Comparison of ENCODE assay signal across 23 mouse cellular contexts in genomic region chr6:125561031-125561430, GRCm38 (mm10). TPM values are rescaled to one million over a fixed set of nuclear protein-coding genes. Genes with fewer than 3 reads are reported as not detected.
DNase-seq lines count a peak whose midpoint lies in the region; ATAC-seq lines count a peak whose summit lies in the region.
"Had no signal": no experiment of that assay in that cellular context is flagged by ENCODE, and none has a peak within 500 bp of the region (broad histone marks: within the 10 kb centered on the region; RNA-seq: fewer than 3 reads in every experiment).

No protein-coding gene starts in this region.

- H3K9ac ChIP-seq in liver, embryonic 13.5 days: no peak overlapping the region
- no peak overlapping the region for H3K9ac ChIP-seq in forebrain, embryonic 16.5 days (replicated peaks; ENCODE audit: low read depth, low read length)
- H3K9ac ChIP-seq: forebrain, embryonic 13.5 days; intestine, embryonic 15.5 days; lung, embryonic 15.5 days had no signal

- H3K9me3 ChIP-seq in megakaryocyte, embryonic 14.5 days: no peaks in the 10 kb centered on the region
- H3K9me3 ChIP-seq in liver, embryonic 13.5 days (replicated peaks): no peaks in the 10 kb centered on the region
- H3K9me3 ChIP-seq in forebrain, embryonic 16.5 days (ENCODE audit: control insufficient read depth, low read length): no peaks in the 10 kb centered on the region
- H3K9me3 ChIP-seq: forebrain, embryonic 13.5 days; hindbrain, embryonic 10.5 days; intestine, embryonic 15.5 days; lung, embryonic 15.5 days had no signal

- peak overlapping the region; percentile 17; the same call in 1 of the 2 replicates for H3K4me2 ChIP-seq in liver, embryonic 13.5 days
- H3K4me2 ChIP-seq in forebrain, embryonic 16.5 days (ENCODE audit: low read length): no peak overlapping the region
- H3K4me2 ChIP-seq: forebrain, embryonic 13.5 days; heart, embryonic 11.5 days; intestine, embryonic 15.5 days; lung, embryonic 15.5 days; midbrain, embryonic 11.5 days had no signal

- peak; percentile 60 for DNase-seq in liver, embryonic 13.5 days
- no peak for DNase-seq in right cerebral cortex, adult 2 months (ENCODE audit: low spot score in 2 of 2)
- DNase-seq: adrenal gland, adult 2 months; cerebellum, adult 18-20 months; cerebellum, postnatal 14 days; gastrocnemius, adult 2 months; kidney, adult 9 months; lung, postnatal 36 days; right cerebral cortex, postnatal 4 days; thymus, postnatal 36 days had no signal

- H3K27ac ChIP-seq in liver, embryonic 13.5 days: peak overlapping the region; percentile 97
- no peak overlapping the region for H3K27ac ChIP-seq in forebrain, embryonic 16.5 days (ENCODE audit: low read length)
- H3K27ac ChIP-seq: forebrain, embryonic 13.5 days; gastrocnemius, adult 2 months; hindbrain, embryonic 10.5 days; intestine, embryonic 15.5 days; lung, embryonic 15.5 days had no signal

- peak overlapping the region; percentile 8 for H3K4me3 ChIP-seq in megakaryocyte, embryonic 14.5 days (replicated peaks)
- H3K4me3 ChIP-seq in liver, embryonic 13.5 days (replicated peaks): no peak overlapping the region
- H3K4me3 ChIP-seq in forebrain, embryonic 16.5 days (replicated peaks; ENCODE audit: low read length): no peak overlapping the region
- H3K4me3 ChIP-seq: forebrain, embryonic 13.5 days; gastrocnemius, adult 2 months; hindbrain, embryonic 10.5 days; intestine, embryonic 15.5 days; lung, embryonic 15.5 days had no signal

- peaks cover 100% of the 10 kb centered on the region for H3K36me3 ChIP-seq in megakaryocyte, embryonic 14.5 days (replicated peaks; ENCODE audit: low read length)
- H3K36me3 ChIP-seq in liver, embryonic 13.5 days: no peaks in the 10 kb centered on the region
- no peaks in the 10 kb centered on the region for H3K36me3 ChIP-seq in forebrain, embryonic 16.5 days (ENCODE audit: control insufficient read depth, insufficient read depth)
- H3K36me3 ChIP-seq: hindbrain, embryonic 10.5 days; intestine, embryonic 15.5 days; lung, embryonic 15.5 days had no signal

- no peak for ATAC-seq in megakaryocyte, adult 5-6 weeks (ENCODE audit: poor library complexity, severe bottlenecking)
- peak; percentile 56 for ATAC-seq in erythroblast, adult 5-6 weeks (replicated peaks; ENCODE audit: low FRiP score, poor library complexity, severe bottlenecking)
- peak; percentile 43 for ATAC-seq in liver, embryonic 13.5 days (ENCODE audit: low read depth)
- peak; percentile 46 for ATAC-seq in megakaryocyte-erythroid progenitor cell, adult 5-6 weeks (replicated peaks; ENCODE audit: low FRiP score, low TSS enrichment, poor library complexity, severe bottlenecking)
- ATAC-seq in forebrain, embryonic 16.5 days: no peak
- ATAC-seq in activated CD4-positive, CD25-positive, alpha-beta regulatory T cell, adult 4 months: no peak
- ATAC-seq: forebrain, embryonic 13.5 days; hindbrain, embryonic 16.5 days; intestine, embryonic 15.5 days had no signal

- 39% methylated on average over 5 of the region's 5 CpGs for WGBS in liver, embryonic 13.5 days (ENCODE audit: insufficient replicate concordance)
- 71% methylated on average over 5 of the region's 5 CpGs for WGBS in forebrain, embryonic 16.5 days

- H3K4me1 ChIP-seq in megakaryocyte, embryonic 14.5 days: peaks cover 100% of the 10 kb centered on the region
- peaks cover 69% of the 10 kb centered on the region for H3K4me1 ChIP-seq in liver, embryonic 13.5 days (replicated peaks)
- H3K4me1 ChIP-seq in forebrain, embryonic 16.5 days (replicated peaks; ENCODE audit: control insufficient read depth, insufficient read depth, low read length): no peaks in the 10 kb centered on the region
- H3K4me1 ChIP-seq: forebrain, embryonic 13.5 days; intestine, embryonic 15.5 days had no signal

- no peaks in the 10 kb centered on the region for H3K27me3 ChIP-seq in megakaryocyte, embryonic 14.5 days (replicated peaks)
- no peaks in the 10 kb centered on the region for H3K27me3 ChIP-seq in liver, embryonic 13.5 days
- no peaks in the 10 kb centered on the region for H3K27me3 ChIP-seq in forebrain, embryonic 16.5 days (replicated peaks; ENCODE audit: control insufficient read depth, insufficient read depth, low read length)
- H3K27me3 ChIP-seq: forebrain, embryonic 13.5 days; intestine, embryonic 15.5 days; lung, embryonic 15.5 days had no signal

RNA-seq across cellular contexts. Expression of gene Vwf, which starts 14.5 kb away (rescaled TPM):
- polyA plus RNA-seq in megakaryocyte, embryonic 14.5 days (2012; ENCODE audit: insufficient read depth, low replicate concordance): 331 and 373 TPM in 2 replicates
- total RNA-seq in megakaryocyte, adult 5-6 weeks (2015): 0.18 and 1.6 TPM in 2 replicates
- 0.26 and 0.49 TPM in 2 replicates for total RNA-seq in megakaryocyte, adult 5-6 weeks (2017)
- total RNA-seq in erythroblast, adult 5-6 weeks (2015; ENCODE audit: low replicate concordance): 16.1 and 16.7 TPM in 2 replicates
- total RNA-seq in erythroblast, adult 5-6 weeks (2017; ENCODE audit: low replicate concordance): 20.7 and 26.9 TPM in 2 replicates
- 12.7 and 13.3 TPM in 2 replicates for polyA plus RNA-seq in liver, embryonic 13.5 days (2015; fragmentation: Nextera tagmentation; extraction: Ambion mirVana)
- 11.0 and 14.9 TPM in 2 replicates for total RNA-seq in megakaryocyte-erythroid progenitor cell, adult 5-6 weeks (2014; fragmentation: Nextera tagmentation)
- total RNA-seq in megakaryocyte-erythroid progenitor cell, adult 5-6 weeks (2017): 5.5 and 9.3 TPM in 2 replicates
- 6.3 and 9.8 TPM in 2 replicates for polyA plus RNA-seq in forebrain, embryonic 16.5 days (2015; fragmentation: Nextera tagmentation; extraction: Ambion mirVana)
- under 1 TPM in 1 of 2 experiments, not detected in 1; 0.20 TPM for polyA plus RNA-seq in activated CD4-positive, CD25-positive, alpha-beta regulatory T cell, adult 4 months (2017; shearing (Covaris generic))

Comparison
In these comparisons a context has a peak if more than half of its experiments do, and no peak if none do; other contexts are left out.
1. ATAC-seq: peak in erythroblast, adult 5-6 weeks (single experiment), liver, embryonic 13.5 days (single experiment) and megakaryocyte-erythroid progenitor cell, adult 5-6 weeks (single experiment); none in megakaryocyte, adult 5-6 weeks (single experiment), forebrain, embryonic 16.5 days (single experiment) and activated CD4-positive, CD25-positive, alpha-beta regulatory T cell, adult 4 months (single experiment).
2. RNA of gene Vwf, which starts 14.5 kb away (polyA plus RNA-seq): 331 to 373 TPM in megakaryocyte, embryonic 14.5 days; 12.7 to 13.3 TPM in liver, embryonic 13.5 days, 6.3 to 9.8 TPM in forebrain, embryonic 16.5 days and 0.20 TPM in activated CD4-positive, CD25-positive, alpha-beta regulatory T cell, adult 4 months; every median in the first group is over 10 times any median in the second.